Mouse (Mus musculus): ENCODE data around the gene Ggcx.
"Not testable (repeated sequence)": the region's sequence is repeated elsewhere in the genome, so short reads cannot be mapped to it uniquely, and the experiment has no call there.

Ggcx gene

DNA sequence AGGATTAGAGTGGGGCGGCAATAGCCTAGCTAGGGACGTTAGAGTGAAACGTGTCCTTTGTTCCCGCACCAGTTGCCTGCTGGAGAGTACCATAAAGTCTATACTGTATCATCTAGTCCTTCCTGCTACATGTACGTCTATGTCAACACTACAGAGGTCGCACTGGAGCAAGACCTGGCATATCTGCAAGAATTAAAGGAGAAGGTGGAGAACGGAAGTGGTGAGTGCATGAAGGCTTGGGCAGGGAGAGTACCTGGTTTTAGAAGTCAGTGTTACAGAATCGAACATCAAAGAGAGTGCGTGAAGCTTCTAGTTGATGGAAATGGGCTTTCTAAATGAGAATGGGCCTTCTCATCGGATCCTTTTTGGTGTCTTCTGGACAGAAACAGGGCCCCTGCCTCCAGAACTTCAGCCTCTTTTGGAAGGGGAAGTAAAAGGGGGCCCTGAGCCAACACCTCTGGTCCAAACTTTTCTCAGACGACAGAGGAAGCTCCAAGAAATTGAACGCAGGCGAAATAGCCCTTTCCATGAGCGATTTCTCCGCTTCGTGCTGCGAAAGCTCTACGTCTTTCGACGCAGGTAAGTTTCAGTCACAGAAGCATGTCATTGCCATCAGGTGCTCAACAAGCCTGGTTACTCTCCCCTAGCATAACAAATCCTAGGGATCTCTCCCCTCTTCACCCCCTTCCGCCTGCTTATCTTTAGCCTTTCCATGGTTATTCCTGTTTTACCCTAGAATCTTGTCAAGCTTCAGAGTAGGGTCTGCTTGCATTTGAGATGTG lies 15.1 kb downstream of the Ggcx start:
- DNase-seq (ENCODE audit: low spot score in 2 of 2): no peak

DNA sequence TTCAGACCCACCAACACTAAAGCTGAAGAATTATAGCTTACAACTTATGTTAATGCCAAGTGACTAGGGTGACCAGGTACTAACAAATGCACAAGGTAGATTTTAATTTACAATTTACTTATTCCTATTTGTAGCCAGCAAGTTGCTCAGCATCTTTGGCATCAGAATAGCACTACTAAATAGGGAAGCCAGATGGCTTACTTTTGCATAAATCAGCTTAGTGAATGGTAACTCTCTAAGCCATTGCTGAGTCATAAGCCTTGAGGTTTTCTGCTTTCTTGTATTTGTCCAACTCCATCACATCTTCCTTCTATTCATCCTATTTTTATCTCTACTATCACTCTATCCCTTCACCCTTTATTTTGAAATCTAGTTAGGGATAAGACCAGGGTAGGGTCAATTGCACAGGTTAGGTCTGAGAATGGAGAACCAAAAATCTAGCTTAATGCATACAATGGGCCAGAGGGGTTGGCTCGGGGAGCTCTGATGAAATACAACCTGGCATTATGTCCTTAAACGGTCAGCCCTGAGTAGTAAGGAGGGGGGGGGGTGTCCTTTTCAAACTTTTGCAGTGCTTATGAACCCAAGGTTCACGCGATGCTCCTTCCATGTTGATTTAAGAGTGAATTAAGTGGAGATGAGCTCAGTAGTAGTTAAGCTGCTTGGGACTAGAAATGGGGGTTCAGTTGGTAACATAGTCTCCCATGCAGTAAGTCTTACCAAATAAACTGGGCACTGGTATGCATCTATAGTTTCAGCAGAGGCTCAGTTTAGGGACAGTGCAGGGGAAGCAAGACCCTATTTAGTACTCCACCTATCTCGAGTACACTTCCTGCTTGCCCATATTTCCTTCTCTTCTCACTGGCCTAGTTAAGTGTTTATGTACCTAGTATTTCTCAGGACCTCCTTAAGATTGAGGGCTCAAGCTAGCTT lies 17.1 kb downstream of the Ggcx start:
- DNase-seq (ENCODE audit: low spot score in 2 of 2): no peak

DNA sequence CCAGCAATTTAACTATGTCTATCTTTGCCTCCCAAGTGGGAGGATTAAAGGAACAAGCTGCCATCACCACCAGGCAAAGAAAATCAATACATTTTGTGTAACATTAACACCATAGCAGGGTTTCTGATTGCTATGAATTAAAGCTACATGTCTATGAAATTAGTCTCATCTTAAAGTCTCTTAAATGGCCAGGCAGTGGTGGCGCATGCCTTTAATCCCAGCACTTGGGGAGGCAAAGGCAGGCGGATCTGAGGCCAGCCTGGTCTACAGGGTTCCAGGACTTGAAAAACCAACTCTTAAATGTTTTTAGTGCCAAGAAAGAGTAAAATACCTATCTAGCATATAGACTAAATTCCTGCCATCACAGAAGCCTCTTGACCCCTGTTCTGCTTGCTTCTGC lies 18.0 kb downstream of the Ggcx start:
- no peak for DNase-seq (ENCODE audit: low spot score in 2 of 2)

DNA sequence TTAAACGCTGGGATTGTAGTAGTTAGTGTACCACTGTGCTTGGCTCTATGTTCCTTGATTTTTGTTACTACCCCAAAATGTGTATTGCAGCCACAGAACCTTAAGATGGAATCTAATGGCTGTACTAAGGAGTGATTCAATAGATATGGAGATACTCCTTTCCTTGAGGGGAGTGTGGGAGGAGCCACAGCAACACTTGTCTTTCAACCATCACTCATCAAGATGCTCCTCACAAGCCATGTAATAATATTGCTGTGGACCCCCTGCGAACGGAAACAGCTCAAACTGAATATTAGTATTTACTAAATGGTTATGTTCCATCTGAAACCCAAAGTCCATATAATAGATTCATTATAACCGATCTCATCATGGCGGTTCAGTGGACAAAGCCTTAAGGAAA lies 24.1 kb downstream of the Ggcx start:
- no peak for DNase-seq (ENCODE audit: low spot score in 2 of 2)

DNA sequence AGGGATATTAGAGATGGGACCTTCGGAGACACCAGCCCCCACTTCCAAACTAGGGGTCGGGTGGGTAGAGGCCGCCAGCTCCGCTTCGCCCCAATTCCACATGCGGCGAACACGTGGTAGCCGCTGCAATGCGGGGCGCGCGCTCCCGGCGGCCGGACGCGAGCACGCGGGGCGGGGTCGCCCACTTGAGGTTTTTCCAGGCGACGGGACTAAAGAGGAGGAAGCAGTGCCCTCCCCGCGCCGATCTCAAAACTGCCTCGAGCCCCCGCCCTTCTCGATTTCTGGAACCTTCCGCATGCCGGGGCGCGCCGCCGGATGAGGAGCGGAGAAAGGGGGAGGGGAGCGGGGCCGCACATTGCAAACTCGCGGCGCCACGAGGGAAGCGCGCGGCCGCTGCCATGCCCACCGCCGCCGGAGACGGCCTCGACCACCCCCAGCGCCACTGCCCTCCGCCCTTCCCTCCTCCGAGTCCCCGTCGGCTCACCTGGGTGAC lies 24.8 kb downstream of the Ggcx start:
- DNase-seq (ENCODE audit: low spot score in 2 of 2): peak; percentile 84 to 91

DNA sequence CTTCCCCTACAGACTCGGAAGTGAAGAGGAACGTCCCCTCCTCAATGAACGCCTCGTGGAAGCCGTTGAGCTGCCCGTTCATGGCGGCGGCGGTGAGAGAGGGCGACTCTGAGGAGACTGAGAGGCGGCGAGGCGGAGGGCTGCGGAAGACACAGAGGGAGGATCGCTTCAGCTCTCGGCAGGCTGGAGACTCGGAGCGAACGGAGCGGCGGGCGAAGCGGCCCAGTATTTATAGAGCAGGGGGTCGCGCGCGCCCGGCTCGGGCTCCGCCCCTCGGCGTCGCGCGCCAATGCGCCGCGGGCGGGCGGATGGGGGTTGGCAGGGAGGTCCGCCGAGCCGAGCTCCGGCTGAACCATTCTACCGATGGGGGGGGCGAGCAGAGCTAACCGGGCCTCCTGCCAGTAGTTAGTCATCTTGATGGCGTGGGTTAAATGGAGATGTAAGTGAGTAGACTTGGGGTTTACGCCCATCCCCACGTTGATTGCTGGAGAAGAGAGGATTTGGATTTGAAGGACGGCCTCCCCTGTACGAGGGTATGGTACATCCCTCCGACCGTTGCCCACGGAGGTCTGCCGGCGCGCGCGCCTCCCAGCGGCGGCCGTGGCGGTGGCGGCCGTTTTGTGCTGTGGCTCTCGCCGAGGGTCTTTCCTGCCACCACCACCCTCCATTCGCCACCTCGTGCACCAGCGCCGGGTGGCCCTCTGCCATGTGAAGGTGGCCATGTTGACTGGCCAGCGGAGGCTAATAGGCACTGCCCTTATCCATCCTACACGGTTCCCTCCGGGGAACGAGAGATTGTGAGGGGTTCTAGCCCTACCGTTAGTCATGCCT lies 25.5 kb downstream of the Ggcx start, which contains the start of gene Mat2a:
Mat2a (minus strand) TSS at position 204 of the 831 bp plus-strand sequence.
- DNase-seq (ENCODE audit: low spot score in 2 of 2): peak; percentile 91 to 92

DNA sequence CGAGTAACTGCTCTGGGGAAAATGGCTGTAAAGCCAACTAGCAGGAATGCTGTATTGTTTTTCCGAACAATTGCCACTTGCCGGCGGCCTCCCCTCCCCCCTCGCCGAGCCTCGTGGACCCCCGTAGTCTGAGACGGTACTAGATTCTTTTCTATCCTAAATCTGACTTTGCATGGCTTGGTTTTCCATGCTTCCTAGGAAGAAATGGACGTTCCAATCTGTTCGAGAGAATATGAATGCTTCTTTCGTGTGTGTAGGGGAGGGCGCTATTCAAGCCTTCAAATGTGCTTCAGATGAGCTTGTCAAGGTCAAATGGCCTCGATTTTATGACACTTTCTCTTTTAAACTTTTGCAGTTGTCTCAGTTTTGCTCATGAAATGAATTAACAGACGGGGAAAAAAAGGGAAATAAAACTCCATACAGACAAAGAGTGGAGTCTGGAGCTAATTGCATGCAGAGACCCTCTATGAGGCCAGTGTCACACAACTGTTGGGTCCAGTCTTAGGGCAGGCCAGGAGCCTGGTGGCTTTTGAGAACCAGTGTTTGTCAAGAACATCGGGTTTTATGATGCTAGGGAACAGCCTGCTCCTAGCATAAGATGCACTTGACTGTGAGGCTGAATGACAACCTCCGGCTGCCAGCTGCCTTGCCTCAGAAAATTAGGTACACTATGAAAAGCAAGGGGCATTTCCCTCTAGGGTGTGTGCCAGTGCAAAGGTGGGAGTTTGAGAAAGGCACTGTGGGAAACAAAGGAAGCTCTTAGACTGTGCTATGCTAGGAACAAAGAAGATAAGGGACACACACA lies 26.3 kb downstream of the Ggcx start:
- no peak for DNase-seq (ENCODE audit: low spot score in 2 of 2)

DNA sequence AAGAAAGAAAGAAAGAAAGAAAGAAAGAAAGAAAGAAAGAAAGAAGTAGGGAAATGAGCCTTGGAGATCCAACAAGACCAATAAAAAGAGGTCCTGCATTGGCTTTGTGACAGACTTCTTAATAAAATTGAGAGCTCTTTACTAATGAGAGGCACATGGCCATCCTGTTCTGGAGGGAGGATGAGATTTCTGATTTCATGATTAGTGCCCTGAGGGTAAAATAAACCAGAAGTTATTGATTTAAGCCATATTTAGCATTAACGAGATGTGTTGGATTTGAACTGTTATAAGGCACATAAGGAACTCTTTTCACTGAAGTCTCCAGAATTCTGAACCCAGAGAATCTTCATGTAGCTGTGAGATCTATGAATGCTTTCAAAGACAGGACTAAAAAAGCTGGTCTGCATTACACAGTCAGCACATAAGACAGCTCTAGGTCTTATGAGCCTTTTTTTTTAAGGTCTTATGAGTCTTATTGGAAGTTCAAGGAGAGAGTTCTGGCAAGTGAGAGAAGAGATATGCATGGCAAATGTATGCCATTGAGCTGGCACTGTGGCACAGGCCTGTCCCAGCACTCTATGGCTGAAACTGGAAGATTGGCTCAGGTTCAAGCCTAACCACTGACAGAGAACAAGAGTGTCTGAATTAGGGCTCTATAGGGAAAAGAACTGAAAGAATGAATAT lies 29.0 kb downstream of the Ggcx start:
- DNase-seq (ENCODE audit: low spot score in 2 of 2): no peak

DNA sequence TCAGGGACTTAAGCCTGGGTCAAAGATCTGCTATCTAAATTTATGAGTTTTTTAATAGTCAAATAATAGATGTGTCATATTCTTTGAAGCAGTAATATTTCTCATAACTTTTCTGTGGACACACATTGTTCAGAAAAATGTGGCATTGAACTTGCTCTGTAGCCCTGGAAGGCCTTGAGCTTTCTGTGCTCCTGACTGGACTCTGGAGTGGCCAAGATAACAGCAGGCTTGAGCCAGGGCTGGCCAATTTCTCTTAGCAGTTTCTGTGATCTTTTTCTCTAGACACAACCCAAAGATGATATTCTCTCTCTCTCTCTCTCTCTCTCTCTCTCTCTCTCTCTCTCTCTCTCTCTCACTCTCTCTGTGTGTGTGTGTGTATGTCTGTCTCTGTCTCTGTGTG lies 30.9 kb downstream of the Ggcx start:
- no peak for DNase-seq (ENCODE audit: low spot score in 2 of 2)

DNA sequence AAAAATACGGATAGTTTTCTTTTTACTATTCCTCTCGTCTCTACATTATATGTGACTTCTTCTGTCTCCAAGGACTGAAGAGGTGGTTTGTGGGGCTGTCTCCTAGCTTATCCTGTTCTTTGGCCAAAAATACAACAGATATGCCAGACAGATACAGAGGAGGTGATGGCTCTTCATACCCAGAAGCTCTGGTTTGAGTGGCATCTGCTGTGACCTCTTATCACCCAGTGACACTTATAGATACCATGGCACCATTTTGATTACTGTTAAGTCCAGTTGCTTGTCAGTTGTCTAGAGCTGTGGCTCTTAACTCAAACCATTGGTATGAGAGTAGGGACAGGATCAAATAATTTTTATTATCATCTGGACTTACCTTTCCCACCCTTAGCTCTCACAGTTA lies 33.4 kb downstream of the Ggcx start:
- DNase-seq (ENCODE audit: low spot score in 2 of 2): no peak

DNA sequence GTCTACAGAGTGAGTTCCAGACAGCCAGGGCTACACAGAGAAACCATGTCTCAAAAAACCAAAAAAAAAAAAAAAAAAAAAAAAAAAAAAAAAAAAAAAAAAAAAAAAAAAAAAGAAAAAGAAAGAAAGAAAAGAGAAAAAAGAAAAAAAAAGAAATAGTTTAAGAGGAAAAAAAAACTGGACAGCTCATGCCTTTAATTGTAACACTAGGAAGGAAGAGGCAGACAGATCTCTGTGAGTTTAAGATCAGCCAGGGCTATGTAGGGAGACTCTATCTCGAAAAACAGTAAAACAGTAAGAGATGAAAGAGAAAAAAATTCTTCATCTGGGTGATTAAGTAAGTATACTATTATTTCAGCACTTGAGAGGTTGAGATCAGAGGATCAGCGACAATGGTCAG lies 37.7 kb downstream of the Ggcx start:
- DNase-seq (ENCODE audit: low spot score in 2 of 2): not testable (repeated sequence)

DNA sequence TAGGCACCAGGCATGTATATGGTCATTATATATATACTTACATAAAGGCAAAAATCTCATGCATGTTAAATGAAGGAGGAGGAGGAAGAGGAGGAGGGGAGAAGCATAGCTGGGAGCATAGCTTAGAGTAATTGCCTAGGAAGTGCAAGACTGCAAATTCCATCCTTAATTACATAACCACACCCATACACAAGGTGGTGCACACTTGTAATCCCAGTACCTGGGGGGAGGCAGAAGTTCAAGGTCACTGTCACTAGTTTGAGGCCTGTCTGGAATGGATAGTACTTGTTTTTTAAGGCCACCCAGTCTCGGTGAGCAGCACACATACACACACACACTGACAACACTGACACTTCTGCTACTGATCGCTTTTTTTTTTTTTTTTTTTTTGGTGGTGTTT lies 38.2 kb downstream of the Ggcx start:
- no peak for DNase-seq (ENCODE audit: low spot score in 2 of 2)

DNA sequence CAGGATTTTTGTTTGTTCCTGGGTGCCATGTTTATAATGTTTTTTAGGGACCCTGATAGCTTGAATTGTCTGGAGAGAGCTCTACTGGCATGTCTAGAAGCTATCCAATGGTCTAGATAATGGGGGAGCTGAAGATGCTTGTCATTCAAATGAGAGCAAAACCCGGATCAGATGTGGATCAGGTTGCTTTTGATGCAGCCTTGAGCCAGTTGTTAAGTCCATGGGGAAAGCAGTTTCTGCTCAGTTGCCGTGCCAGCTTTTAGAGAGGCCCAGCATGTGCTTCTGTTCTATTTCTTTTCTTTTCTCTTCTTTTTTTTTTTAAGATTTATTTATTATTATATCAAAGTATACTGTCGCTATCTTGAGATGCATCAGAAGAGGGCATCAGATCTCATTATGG lies 39.5 kb downstream of the Ggcx start:
- DNase-seq (ENCODE audit: low spot score in 2 of 2): no peak

DNA sequence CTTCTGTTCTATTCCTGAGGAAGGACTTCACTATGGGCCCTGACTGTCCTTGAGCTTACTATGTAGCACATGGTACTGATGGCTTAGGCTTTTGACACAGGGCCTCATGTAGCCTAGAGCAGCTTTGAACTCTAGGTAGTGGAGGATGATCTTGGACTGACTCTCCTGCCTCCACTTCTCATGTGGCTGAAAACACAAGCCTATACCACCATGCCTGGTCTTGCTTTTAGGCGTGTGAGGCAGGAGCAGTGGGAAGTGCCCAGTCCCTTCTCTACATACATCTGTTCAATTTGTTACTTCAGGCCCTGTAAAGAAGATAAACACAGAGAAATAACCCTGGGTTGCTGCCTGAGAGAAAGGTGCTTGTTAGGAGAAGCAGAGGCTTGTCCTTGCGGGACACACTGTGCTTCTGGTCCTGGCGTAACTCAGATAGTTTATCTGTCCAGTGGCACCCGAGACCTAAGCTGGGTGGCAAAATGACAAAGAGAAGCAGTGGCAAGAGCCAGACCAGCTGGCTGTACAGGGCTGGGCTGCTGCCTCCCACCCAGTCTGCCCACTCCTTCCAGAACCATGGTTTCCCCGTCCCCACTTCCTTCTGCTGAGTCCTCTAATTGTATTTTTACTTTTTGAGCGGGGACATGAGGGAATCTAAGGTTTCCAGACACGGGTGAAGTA lies 40.1 kb downstream of the Ggcx start:
- DNase-seq (ENCODE audit: low spot score in 2 of 2): no peak

DNA sequence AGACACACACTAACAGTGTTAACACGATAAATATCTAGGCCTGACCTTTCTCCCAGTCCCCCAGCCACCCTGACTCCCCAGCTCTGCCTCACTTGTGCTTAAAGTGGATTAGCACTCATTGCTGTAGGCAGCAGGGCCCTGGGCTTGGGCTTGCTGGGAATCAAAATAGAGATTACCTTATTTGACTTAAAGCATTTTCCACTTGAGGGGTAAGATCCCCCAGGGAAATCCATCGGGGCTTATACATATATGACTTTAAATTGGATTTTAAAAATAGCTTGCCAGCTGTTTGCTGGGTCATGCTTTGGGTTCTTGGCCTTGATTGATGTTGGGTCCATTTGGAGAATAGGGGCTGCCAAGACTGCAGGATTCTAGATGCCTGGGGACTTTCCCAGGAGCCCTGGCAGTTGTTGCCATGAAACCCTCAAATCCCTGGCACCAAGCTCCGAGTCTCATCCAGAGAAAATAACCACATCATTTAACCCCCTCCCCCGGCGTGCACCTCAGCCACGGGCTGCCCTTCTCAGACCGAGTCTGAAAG lies 40.8 kb downstream of the Ggcx start:
- DNase-seq (ENCODE audit: low spot score in 2 of 2): no peak

DNA sequence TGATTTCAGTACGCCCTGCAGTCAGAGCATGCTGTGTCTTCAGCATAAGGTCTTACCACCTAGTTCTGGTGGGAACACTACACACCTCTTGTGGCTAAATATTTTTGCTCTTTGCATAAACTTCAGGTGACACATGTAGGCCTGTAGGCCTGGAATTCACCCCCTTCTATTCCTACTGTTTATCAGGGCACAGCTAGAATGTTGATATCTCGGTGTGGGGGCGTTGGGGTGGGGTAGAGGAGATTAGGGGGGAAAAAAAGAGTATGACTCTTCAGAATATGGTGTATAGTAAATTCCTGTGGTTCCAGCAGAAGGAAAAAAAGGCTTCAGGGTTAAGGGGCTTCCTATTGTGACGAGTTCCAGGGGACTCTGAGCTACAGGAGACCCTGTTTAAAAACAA lies 42.5 kb downstream of the Ggcx start:
- DNase-seq (ENCODE audit: low spot score in 2 of 2): no peak

DNA sequence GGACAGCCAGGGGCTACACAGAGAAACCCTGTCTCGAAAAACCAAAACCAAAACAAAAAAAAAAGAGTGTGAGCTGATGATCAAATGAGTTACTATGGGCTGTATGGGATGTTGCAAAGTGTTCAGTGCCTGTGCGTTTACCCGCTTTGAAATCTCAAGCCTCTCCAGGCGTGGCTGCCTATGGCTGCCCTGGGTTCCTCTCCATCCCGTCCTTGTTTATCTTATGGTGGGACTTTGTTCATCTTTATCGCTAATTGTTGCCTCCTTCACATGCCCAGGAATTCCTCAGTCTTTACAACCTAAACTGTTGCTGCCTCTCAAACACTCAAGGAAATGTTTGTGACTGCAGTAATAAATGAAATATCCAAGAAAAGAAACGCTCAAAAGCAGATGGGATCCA lies 44.3 kb downstream of the Ggcx start:
- DNase-seq (ENCODE audit: low spot score in 2 of 2): no peak

DNA sequence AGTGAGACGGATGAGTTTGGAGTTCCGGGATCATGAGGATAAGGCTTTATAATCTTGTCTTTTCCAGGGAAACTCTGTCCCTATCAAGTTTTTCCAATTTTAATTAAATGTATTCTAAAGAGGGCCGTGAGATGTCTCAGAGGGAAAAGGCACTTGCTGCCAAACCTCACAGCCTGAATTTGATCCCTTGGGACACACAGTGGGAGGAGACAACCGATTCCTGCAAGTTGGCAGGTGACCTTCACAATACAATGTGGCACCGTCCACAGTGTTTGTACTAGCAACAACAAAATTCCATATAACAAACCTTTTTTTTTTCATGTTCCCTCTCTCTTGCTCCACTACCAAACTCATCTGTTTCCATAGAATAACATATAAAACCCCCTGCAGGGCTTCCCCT lies 44.8 kb downstream of the Ggcx start:
- no peak for DNase-seq (ENCODE audit: low spot score in 2 of 2)

DNA sequence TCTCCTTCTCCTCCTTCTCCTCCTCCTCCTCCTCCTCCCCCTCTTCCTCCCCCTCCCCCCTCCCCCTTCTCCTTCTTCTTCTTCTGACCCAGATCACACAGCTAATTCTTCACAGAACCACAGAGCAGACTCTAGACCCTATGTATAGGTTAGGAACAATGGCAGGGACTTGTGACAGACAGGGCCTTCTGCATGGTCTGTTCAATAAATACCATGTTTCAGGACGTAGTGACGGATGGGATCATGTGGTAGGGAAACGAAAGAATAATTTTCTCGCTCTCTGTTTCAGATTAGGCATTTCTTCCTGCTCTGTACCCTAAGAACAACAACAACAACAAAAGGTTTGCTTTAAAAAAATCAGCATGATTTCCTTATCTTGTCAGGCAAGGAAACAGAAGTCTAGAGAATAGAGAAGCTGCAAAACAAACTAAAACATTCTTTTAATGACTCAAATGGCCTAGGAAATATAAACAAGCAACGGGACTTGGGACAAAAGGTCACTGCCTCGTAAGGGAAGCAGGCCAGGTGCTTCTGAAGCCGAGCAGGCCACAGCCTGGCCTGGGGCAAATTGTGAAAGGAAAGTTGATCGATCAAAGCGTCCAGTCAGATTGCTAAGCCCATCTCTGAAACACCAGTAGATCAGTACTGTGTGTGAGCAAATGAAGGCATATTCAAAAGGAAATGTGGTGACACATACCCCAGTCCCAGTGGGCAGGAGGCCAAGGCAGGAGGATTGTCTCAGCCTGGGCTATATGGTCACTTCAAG lies 46.1 kb downstream of the Ggcx start:
- DNase-seq (ENCODE audit: low spot score in 2 of 2): no peak

Data from urinary bladder, adult 18-20 months (tissue).